In genomic region chr17:56537912-56538311, GRCm38 (mm10) we compare ENCODE assay signal across 11 mouse cellular contexts. TPM values are rescaled to one million over a fixed set of nuclear protein-coding genes. Genes with fewer than 3 reads are reported as not detected.
DNase-seq lines count a peak whose midpoint lies in the region; ATAC-seq and TF ChIP-seq lines count a peak whose summit lies in the region.
"Had no signal": no experiment of that assay in that cellular context is flagged by ENCODE, and none has a peak within 500 bp of the region (broad histone marks: within the 10 kb centered on the region; RNA-seq: fewer than 3 reads in every experiment).

No protein-coding gene starts in this region.

- 23% methylated on average over 8 of the region's 8 CpGs for WGBS in embryonic facial prominence, embryonic 11.5 days
- WGBS in embryonic facial prominence, embryonic 10.5 days, result 19% methylated on average over 8 of the region's 8 CpGs
- WGBS in neural tube, embryonic 11.5 days, result 18% methylated on average over 8 of the region's 8 CpGs
- 12% methylated on average over 8 of the region's 8 CpGs for WGBS in hindbrain, postnatal 0 days
- WGBS in kidney, embryonic 16.5 days, result 29% methylated on average over 8 of the region's 8 CpGs

- peak; percentile 30; the same call in 1 of the 2 replicates for ATAC-seq in embryonic facial prominence, embryonic 11.5 days (replicated peaks; ENCODE audit: insufficient number of reproducible peaks, low FRiP score, low TSS enrichment, low read depth)
- 0 out of 2 replicates have a peak, but pooled peaks have one; percentile 24 for ATAC-seq in neural tube, embryonic 11.5 days (ENCODE audit: insufficient read depth, low FRiP score, low TSS enrichment)
- ATAC-seq in hindbrain, postnatal 0 days, result peak; percentile 52
- ATAC-seq in kidney, embryonic 16.5 days (ENCODE audit: low FRiP score, low TSS enrichment), result no peak

- no peaks in the 10 kb centered on the region for H3K36me3 ChIP-seq in embryonic facial prominence, embryonic 11.5 days (replicated peaks; ENCODE audit: control insufficient read depth, insufficient read depth, low read depth, low read length)
- no peaks in the 10 kb centered on the region for H3K36me3 ChIP-seq in embryonic facial prominence, embryonic 10.5 days (replicated peaks)
- no peaks in the 10 kb centered on the region for H3K36me3 ChIP-seq in neural tube, embryonic 11.5 days (ENCODE audit: control insufficient read depth, insufficient read depth, low read length)
- no peaks in the 10 kb centered on the region for H3K36me3 ChIP-seq in hindbrain, postnatal 0 days (ENCODE audit: insufficient read depth, low read length)
- H3K36me3 ChIP-seq in kidney, embryonic 16.5 days (ENCODE audit: insufficient read depth, low read length), result no peaks in the 10 kb centered on the region

- peak; percentile 26 for DNase-seq in embryonic facial prominence, embryonic 11.5 days (ENCODE audit: low spot score)
- no peak for DNase-seq in embryonic facial prominence, embryonic 10.5 days (ENCODE audit: low spot score)
- no peak for DNase-seq in neural tube, embryonic 11.5 days (ENCODE audit: low spot score)
- no peak for DNase-seq in neural tube, embryonic 10.5 days (ENCODE audit: extremely low spot score, low spot score)
- DNase-seq in hindbrain, postnatal 0 days (ENCODE audit: low spot score), result peak; percentile 81
- DNase-seq in retina, postnatal 1 day, result peak; percentile 84
- no peak for DNase-seq in thymus, postnatal 10 days (ENCODE audit: low spot score in 2 of 2)
- DNase-seq: right cerebral cortex, postnatal 25 days had no signal

- H3K9ac ChIP-seq in embryonic facial prominence, embryonic 11.5 days (replicated peaks; ENCODE audit: low read length), result no peak overlapping the region
- no peak overlapping the region for H3K9ac ChIP-seq in neural tube, embryonic 11.5 days (ENCODE audit: low read length)
- no peak overlapping the region for H3K9ac ChIP-seq in hindbrain, postnatal 0 days (replicated peaks; ENCODE audit: low read length)
- no peak overlapping the region for H3K9ac ChIP-seq in kidney, embryonic 16.5 days (replicated peaks; ENCODE audit: low read length)

- TF ChIP-seq CTCF in hindbrain, postnatal 0 days (IDR thresholded peaks at IDR 0.05; ENCODE audit: low read depth), result peak; percentile 61

- H3K27me3 ChIP-seq in embryonic facial prominence, embryonic 11.5 days (ENCODE audit: control insufficient read depth, insufficient read depth, low read length), result no peaks in the 10 kb centered on the region
- H3K27me3 ChIP-seq in embryonic facial prominence, embryonic 10.5 days (replicated peaks; ENCODE audit: low read depth, poor library complexity, severe bottlenecking), result no peaks in the 10 kb centered on the region; the same call in 1 of the 2 replicates
- H3K27me3 ChIP-seq in neural tube, embryonic 11.5 days (ENCODE audit: control insufficient read depth, insufficient read depth, low read length), result no peaks in the 10 kb centered on the region
- no peaks in the 10 kb centered on the region for H3K27me3 ChIP-seq in hindbrain, postnatal 0 days (ENCODE audit: insufficient read depth, low read length)
- H3K27me3 ChIP-seq in kidney, embryonic 16.5 days (ENCODE audit: insufficient read depth, low read length), result no peaks in the 10 kb centered on the region

- no peak overlapping the region for H3K4me3 ChIP-seq in embryonic facial prominence, embryonic 11.5 days (ENCODE audit: low read depth, low read length)
- H3K4me3 ChIP-seq in embryonic facial prominence, embryonic 10.5 days, result no peak overlapping the region
- no peak overlapping the region for H3K4me3 ChIP-seq in neural tube, embryonic 11.5 days (ENCODE audit: low read depth, low read length)
- H3K4me3 ChIP-seq in hindbrain, postnatal 0 days (ENCODE audit: low read length), result no peak overlapping the region
- H3K4me3 ChIP-seq in kidney, embryonic 16.5 days (ENCODE audit: low read length), result no peak overlapping the region

- no peak overlapping the region for H3K4me2 ChIP-seq in embryonic facial prominence, embryonic 11.5 days (ENCODE audit: low read depth, low read length)
- no peak overlapping the region for H3K4me2 ChIP-seq in neural tube, embryonic 11.5 days (ENCODE audit: low read depth)
- no peak overlapping the region for H3K4me2 ChIP-seq in hindbrain, postnatal 0 days (ENCODE audit: low read depth, low read length)
- no peak overlapping the region for H3K4me2 ChIP-seq in kidney, embryonic 16.5 days (replicated peaks; ENCODE audit: low read depth, low read length)

- H3K9me3 ChIP-seq in embryonic facial prominence, embryonic 11.5 days (replicated peaks; ENCODE audit: control insufficient read depth, low read length), result no peaks in the 10 kb centered on the region
- no peaks in the 10 kb centered on the region for H3K9me3 ChIP-seq in embryonic facial prominence, embryonic 10.5 days
- H3K9me3 ChIP-seq in neural tube, embryonic 11.5 days (ENCODE audit: control insufficient read depth, low read length), result no peaks in the 10 kb centered on the region
- H3K9me3 ChIP-seq in hindbrain, postnatal 0 days (ENCODE audit: low read length), result no peaks in the 10 kb centered on the region
- no peaks in the 10 kb centered on the region for H3K9me3 ChIP-seq in kidney, embryonic 16.5 days (ENCODE audit: low read length)

- no peak overlapping the region for H3K27ac ChIP-seq in embryonic facial prominence, embryonic 11.5 days (replicated peaks; ENCODE audit: low read depth, low read length)
- H3K27ac ChIP-seq in embryonic facial prominence, embryonic 10.5 days (replicated peaks), result no peak overlapping the region
- no peak overlapping the region for H3K27ac ChIP-seq in neural tube, embryonic 11.5 days (ENCODE audit: low read depth, low read length)
- no peak overlapping the region for H3K27ac ChIP-seq in hindbrain, postnatal 0 days
- no peak overlapping the region for H3K27ac ChIP-seq in kidney, embryonic 16.5 days (ENCODE audit: low read length)
- H3K27ac ChIP-seq: macrophage had no signal

- H3K4me1 ChIP-seq in embryonic facial prominence, embryonic 11.5 days (ENCODE audit: control insufficient read depth, insufficient read depth, low read length), result no peaks in the 10 kb centered on the region
- H3K4me1 ChIP-seq in embryonic facial prominence, embryonic 10.5 days, result peaks cover 23% of the 10 kb centered on the region
- H3K4me1 ChIP-seq in neural tube, embryonic 11.5 days (ENCODE audit: control insufficient read depth, insufficient read depth, low read length), result no peaks in the 10 kb centered on the region; the same call in 1 of the 2 replicates
- peaks cover 6% of the 10 kb centered on the region; the same call in 1 of the 2 replicates for H3K4me1 ChIP-seq in hindbrain, postnatal 0 days (ENCODE audit: insufficient read depth, low read length)
- H3K4me1 ChIP-seq in kidney, embryonic 16.5 days (ENCODE audit: insufficient read depth, low read length), result no peaks in the 10 kb centered on the region

RNA-seq across cellular contexts. Expression of gene Gm20219, which starts 16.3 kb away (rescaled TPM):
- polyA plus RNA-seq in embryonic facial prominence, embryonic 11.5 days (2014; fragmentation: Nextera tagmentation; extraction: Ambion mirVana), result 0.70 and 0.77 TPM in 2 replicates
- 0.96 and 1.2 TPM in 2 replicates for polyA plus RNA-seq in embryonic facial prominence, embryonic 10.5 days (2016; fragmentation: Nextera tagmentation; extraction: Ambion mirVana)
- polyA plus RNA-seq in neural tube, embryonic 11.5 days (2014; fragmentation: Nextera tagmentation; extraction: Ambion mirVana), result 1.1 and 2.1 TPM in 2 replicates
- total RNA-seq in hindbrain, postnatal 0 days (2014; rRNA removed), result 0.10 and 0.54 TPM in 2 replicates
- polyA plus RNA-seq in hindbrain, postnatal 0 days (2015; fragmentation: Nextera tagmentation; extraction: Ambion mirVana), result 0.37 and 0.55 TPM in 2 replicates
- 1.8 and 2.4 TPM in 2 replicates for polyA plus RNA-seq in kidney, embryonic 16.5 days (2015; fragmentation: Nextera tagmentation; extraction: Ambion mirVana)

RNA-seq across cellular contexts. Expression of gene Znrf4, which starts 25.7 kb away (rescaled TPM):
- not detected in 2 replicates for polyA plus RNA-seq in embryonic facial prominence, embryonic 11.5 days (2014; fragmentation: Nextera tagmentation; extraction: Ambion mirVana)
- not detected in 2 replicates for polyA plus RNA-seq in embryonic facial prominence, embryonic 10.5 days (2016; fragmentation: Nextera tagmentation; extraction: Ambion mirVana)
- not detected in 2 replicates for polyA plus RNA-seq in neural tube, embryonic 11.5 days (2014; fragmentation: Nextera tagmentation; extraction: Ambion mirVana)
- not detected in 2 replicates for total RNA-seq in hindbrain, postnatal 0 days (2014; rRNA removed)
- polyA plus RNA-seq in hindbrain, postnatal 0 days (2015; fragmentation: Nextera tagmentation; extraction: Ambion mirVana), result not detected in 2 replicates
- polyA plus RNA-seq in kidney, embryonic 16.5 days (2015; fragmentation: Nextera tagmentation; extraction: Ambion mirVana), result not detected in 2 replicates
- total RNA-seq: left cerebral cortex, postnatal 14 days had no signal
- polyA plus RNA-seq: macrophage had no signal

RNA-seq across cellular contexts. Expression of gene Safb2, which starts 46.5 kb away (rescaled TPM):
- 37.2 and 45.3 TPM in 2 replicates for polyA plus RNA-seq in embryonic facial prominence, embryonic 11.5 days (2014; fragmentation: Nextera tagmentation; extraction: Ambion mirVana)
- polyA plus RNA-seq in embryonic facial prominence, embryonic 10.5 days (2016; fragmentation: Nextera tagmentation; extraction: Ambion mirVana), result 92.4 and 98.6 TPM in 2 replicates
- 51.6 and 56.8 TPM in 2 replicates for polyA plus RNA-seq in neural tube, embryonic 11.5 days (2014; fragmentation: Nextera tagmentation; extraction: Ambion mirVana)
- total RNA-seq in hindbrain, postnatal 0 days (2014; rRNA removed), result 34.1 and 45.2 TPM in 2 replicates
- 48.4 and 52.5 TPM in 2 replicates for polyA plus RNA-seq in hindbrain, postnatal 0 days (2015; fragmentation: Nextera tagmentation; extraction: Ambion mirVana)
- polyA plus RNA-seq in kidney, embryonic 16.5 days (2015; fragmentation: Nextera tagmentation; extraction: Ambion mirVana), result 80.2 and 86.0 TPM in 2 replicates

RNA-seq across cellular contexts. Expression of gene Safb, which starts 46.7 kb away (rescaled TPM):
- 94.1 and 109 TPM in 2 replicates for polyA plus RNA-seq in embryonic facial prominence, embryonic 11.5 days (2014; fragmentation: Nextera tagmentation; extraction: Ambion mirVana)
- polyA plus RNA-seq in embryonic facial prominence, embryonic 10.5 days (2016; fragmentation: Nextera tagmentation; extraction: Ambion mirVana), result 158 and 162 TPM in 2 replicates
- 114 and 120 TPM in 2 replicates for polyA plus RNA-seq in neural tube, embryonic 11.5 days (2014; fragmentation: Nextera tagmentation; extraction: Ambion mirVana)
- total RNA-seq in hindbrain, postnatal 0 days (2014; rRNA removed), result 40.8 and 47.0 TPM in 2 replicates
- 71.7 and 85.0 TPM in 2 replicates for polyA plus RNA-seq in hindbrain, postnatal 0 days (2015; fragmentation: Nextera tagmentation; extraction: Ambion mirVana)
- 123 and 133 TPM in 2 replicates for polyA plus RNA-seq in kidney, embryonic 16.5 days (2015; fragmentation: Nextera tagmentation; extraction: Ambion mirVana)

Comparison
In these comparisons a context has a peak if more than half of its experiments do, and no peak if none do; other contexts are left out.
1. DNase-seq: peak in embryonic facial prominence, embryonic 11.5 days (single experiment), hindbrain, postnatal 0 days (single experiment) and retina, postnatal 1 day (single experiment); none in embryonic facial prominence, embryonic 10.5 days (single experiment), neural tube, embryonic 11.5 days (single experiment), neural tube, embryonic 10.5 days (single experiment) and thymus, postnatal 10 days (0 of 2).